8 mouse cellular contexts compared by ENCODE assay signal in the genomic region with DNA sequence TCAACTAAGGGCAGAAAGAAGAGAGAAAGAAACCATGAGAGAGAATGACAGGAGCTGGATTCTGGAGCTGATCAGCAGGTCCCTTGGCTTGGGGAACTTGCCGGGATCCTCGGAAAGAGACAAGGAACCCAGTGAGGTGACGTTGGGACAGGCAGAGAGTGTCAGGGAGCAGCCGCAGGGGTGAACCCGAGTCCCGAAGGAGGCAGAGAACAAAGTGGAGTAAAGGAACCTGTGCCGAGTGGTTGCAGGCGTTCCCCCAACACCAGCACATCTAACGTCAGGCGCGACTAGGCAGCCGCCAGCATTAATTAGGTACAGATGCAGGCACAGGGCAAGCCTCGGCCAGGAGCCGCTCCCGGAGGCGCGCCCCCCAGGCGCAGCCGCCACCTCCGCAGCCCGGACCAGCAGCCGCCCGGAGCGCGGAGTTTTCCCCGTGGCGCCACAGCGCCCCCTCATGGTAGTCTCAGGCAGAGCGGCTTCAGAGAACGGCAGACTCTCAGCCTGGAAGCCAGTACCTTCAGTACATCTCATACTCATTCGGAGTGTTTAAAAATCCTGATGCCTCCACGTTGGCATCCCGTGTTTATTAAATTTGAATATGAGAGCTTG. TPM values are rescaled to one million over a fixed set of nuclear protein-coding genes. Genes with fewer than 3 reads are reported as not detected.
DNase-seq lines count a peak whose midpoint lies in the region; ATAC-seq lines count a peak whose summit lies in the region.

No protein-coding gene starts in this region.

- H3K9me3 ChIP-seq in hindbrain, embryonic 15.5 days, result no peaks in the 10 kb centered on the region

- peaks cover 59% of the 10 kb centered on the region for H3K27me3 ChIP-seq in hindbrain, embryonic 15.5 days

- H3K4me2 ChIP-seq in hindbrain, embryonic 15.5 days, result peak overlapping the region; percentile 66

- peak overlapping the region; percentile 33 for H3K4me3 ChIP-seq in hindbrain, embryonic 15.5 days

- no peak overlapping the region for H3K27ac ChIP-seq in hindbrain, embryonic 15.5 days (replicated peaks)

- H3K9ac ChIP-seq in hindbrain, embryonic 15.5 days, result peak overlapping the region; percentile 8; the same call in 1 of the 2 replicates

- ATAC-seq in hindbrain, embryonic 15.5 days (ENCODE audit: low FRiP score, low read depth), result peak; percentile 75
- peak; percentile 91 for ATAC-seq in megakaryocyte, adult 5-6 weeks (ENCODE audit: poor library complexity, severe bottlenecking)

- peaks cover 21% of the 10 kb centered on the region for H3K4me1 ChIP-seq in hindbrain, embryonic 15.5 days (replicated peaks)

- WGBS in hindbrain, embryonic 15.5 days, result 2% methylated on average over 33 of the region's 33 CpGs

- peak; percentile 65 for DNase-seq in R1 (ENCODE audit: low read depth, low spot score)
- peak; percentile 91 to 93 for DNase-seq in cerebellum, postnatal 25 days
- peak; percentile 85 to 86 for DNase-seq in frontal cortex, postnatal 36 days (ENCODE audit: low spot score in 2 of 2)
- peak; percentile 87 to 90 for DNase-seq in left cerebral cortex, adult 18-20 months (ENCODE audit: low spot score in 2 of 2)
- peak; percentile 84 for DNase-seq in right cerebral cortex, adult 18-20 months
- DNase-seq in urinary bladder, postnatal 10 days (ENCODE audit: low spot score), result peak; percentile 72

- H3K36me3 ChIP-seq in hindbrain, embryonic 15.5 days, result no peaks in the 10 kb centered on the region

RNA-seq across cellular contexts. Expression of gene Cpn2, which starts 31.1 kb away (rescaled TPM):
- polyA plus RNA-seq in hindbrain, embryonic 15.5 days (2015; fragmentation: Nextera tagmentation; extraction: Ambion mirVana), result not detected in 2 replicates
- total RNA-seq in left cerebral cortex, adult 18-20 months (2021), result not detected
- total RNA-seq in megakaryocyte, adult 5-6 weeks (2015), result not detected in 2 replicates
- total RNA-seq in megakaryocyte, adult 5-6 weeks (2017), result not detected in 2 replicates

RNA-seq across cellular contexts. Expression of gene Lrrc15, which starts 46.9 kb away (rescaled TPM):
- 0.25 and 0.27 TPM in 2 replicates for polyA plus RNA-seq in hindbrain, embryonic 15.5 days (2015; fragmentation: Nextera tagmentation; extraction: Ambion mirVana)
- not detected for total RNA-seq in left cerebral cortex, adult 18-20 months (2021)
- total RNA-seq in megakaryocyte, adult 5-6 weeks (2015), result not detected in 2 replicates
- not detected in 2 replicates for total RNA-seq in megakaryocyte, adult 5-6 weeks (2017)
